Mouse (Mus musculus): ENCODE measurements at regions not wholly inside any gene's neighbourhood (a gene's known extent, or its start where the extent isn't known, plus 50 kb on each side); places are given as distances from the start of the nearest gene placed in this dataset.

- no peak overlapping the region for H3K9ac ChIP-seq (ENCODE audit: control insufficient read depth, low read depth, low read length, poor library complexity, severe bottlenecking)
- no peak overlapping the region for H3K27ac ChIP-seq (ENCODE audit: control insufficient read depth, low read depth, low read length)
- H3K4me1 ChIP-seq (ENCODE audit: control insufficient read depth in 1 of 2, insufficient read depth in 2 of 2, low read length in 2 of 2): peaks cover 0 to 6% of the 10 kb centered on the region in 2 experiments; a peak in 2 of 4 replicates
- H3K36me3 ChIP-seq (ENCODE audit: control insufficient read depth in 1 of 2, insufficient read depth in 2 of 2, low read length in 2 of 2): peaks cover 0 to 2% of the 10 kb centered on the region in 2 experiments; a peak in 1 of 4 replicates
- H3K27me3 ChIP-seq (ENCODE audit: control insufficient read depth in 1 of 2, insufficient read depth in 2 of 2, low read length in 2 of 2): no peaks in the 10 kb centered on the region
- no peaks in the 10 kb centered on the region for H3K9me3 ChIP-seq (replicated peaks; ENCODE audit: insufficient read depth, low read length)
- no peaks in the 10 kb centered on the region for H3K79me2 ChIP-seq (ENCODE audit: control insufficient read depth, insufficient read depth, low read length, poor library complexity)
- TF ChIP-seq UBTF (IDR thresholded peaks at IDR 0.05; ENCODE audit: borderline replicate concordance, insufficient read depth, low read depth, low read length) (no peak), POLR2A (IDR thresholded peaks at IDR 0.05; ENCODE audit: control insufficient read depth in 1 of 2, insufficient read depth in 1 of 2, low read depth in 1 of 2, low read length in 2 of 2, poor library complexity in 1 of 2) (no peak), MYB (IDR thresholded peaks at IDR 0.05; ENCODE audit: low read depth, low read length) (no peak), E2F4 (IDR thresholded peaks at IDR 0.05; ENCODE audit: borderline replicate concordance, low read depth, low read length) (no peak), GATA1 (IDR thresholded peaks at IDR 0.05; ENCODE audit: low read depth, low read length) (no peak), TAL1 (IDR thresholded peaks at IDR 0.05; ENCODE audit: low read length) (no peak), USF2 (IDR thresholded peaks at IDR 0.05; ENCODE audit: borderline replicate concordance in 1 of 2, insufficient read depth in 1 of 2, low read depth in 1 of 2, low read length in 2 of 2) (no peak), KAT2A (conservative IDR thresholded peaks at IDR 0.05; ENCODE audit: low read depth, low read length) (no peak), MAX (IDR thresholded peaks at IDR 0.05; ENCODE audit: low read length) (no peak)
- no peak overlapping the region for H3K4me3 ChIP-seq (ENCODE audit: control insufficient read depth in 1 of 2, insufficient read depth in 1 of 2, low read depth in 2 of 2, low read length in 2 of 2)
- no peak for DNase-seq (ENCODE audit: low read depth, low spot score)
Observed at GRCm38 (mm10) chrX:133743446-133743845, 54.7 kb upstream of the Pcdh19 start.

GRCm38 (mm10) chrX:133738980-133739632 is 50.3 kb upstream of the Pcdh19 start:
- Histone ChIP-seq H3K27ac (ENCODE audit: control insufficient read depth, low read depth, low read length) (no peak overlapping the region), H3K9me3 (replicated peaks; ENCODE audit: insufficient read depth, low read length) (no peaks in the 10 kb centered on the region), H3K79me2 (ENCODE audit: control insufficient read depth, insufficient read depth, low read length, poor library complexity) (no peaks in the 10 kb centered on the region), H3K36me3 (ENCODE audit: control insufficient read depth in 1 of 2, insufficient read depth in 2 of 2, low read length in 2 of 2) (peaks cover 0 to 5% of the 10 kb centered on the region in 2 experiments; a peak in 1 of 4 replicates), H3K4me1 (ENCODE audit: control insufficient read depth in 1 of 2, insufficient read depth in 2 of 2, low read length in 2 of 2) (peaks cover 3 to 6% of the 10 kb centered on the region in 2 experiments; a peak in 3 of 4 replicates), H3K9ac (ENCODE audit: control insufficient read depth, low read depth, low read length, poor library complexity, severe bottlenecking) (no peak overlapping the region), H3K4me3 (ENCODE audit: control insufficient read depth in 1 of 2, insufficient read depth in 1 of 2, low read depth in 2 of 2, low read length in 2 of 2) (peak overlapping the region in 1 of 2 experiments; percentile 31; a peak in 1 of 4 replicates), H3K27me3 (ENCODE audit: control insufficient read depth in 1 of 2, insufficient read depth in 2 of 2, low read length in 2 of 2) (no peaks in the 10 kb centered on the region)
- peak; percentile 53 for DNase-seq (ENCODE audit: low read depth, low spot score)
- TF ChIP-seq ZNF384 (IDR thresholded peaks at IDR 0.05; ENCODE audit: low read depth, low read length) (peak; percentile 54; the same call in 1 of the 2 replicates), ETS1 (IDR thresholded peaks at IDR 0.05; ENCODE audit: low read depth, low read length) (no peak), UBTF (IDR thresholded peaks at IDR 0.05; ENCODE audit: borderline replicate concordance, insufficient read depth, low read depth, low read length) (no peak), CHD2 (IDR thresholded peaks at IDR 0.05; ENCODE audit: low read length) (no peak), MXI1 (IDR thresholded peaks at IDR 0.05; ENCODE audit: low read depth, low read length) (0 out of 2 replicates have a peak, but pooled peaks have one; percentile 34), SIN3A (IDR thresholded peaks at IDR 0.05; ENCODE audit: low read length) (no peak), KAT2A (conservative IDR thresholded peaks at IDR 0.05; ENCODE audit: low read depth, low read length) (no peak), GATA1 (IDR thresholded peaks at IDR 0.05; ENCODE audit: low read depth, low read length) (no peak), TCF12 (IDR thresholded peaks at IDR 0.05; ENCODE audit: low read depth, low read length) (no peak), GABPA (IDR thresholded peaks at IDR 0.05; ENCODE audit: low read depth, low read length) (no peak), MEF2A (IDR thresholded peaks at IDR 0.05; ENCODE audit: extremely low read depth, insufficient replicate concordance, low read depth, low read length, poor library complexity, severe bottlenecking) (no peak), POLR2A (IDR thresholded peaks at IDR 0.05; ENCODE audit: control insufficient read depth in 1 of 2, insufficient read depth in 1 of 2, low read depth in 1 of 2, low read length in 2 of 2, poor library complexity in 1 of 2) (no peak), ZKSCAN1 (IDR thresholded peaks at IDR 0.05; ENCODE audit: low read depth, low read length) (peak; percentile 49; the same call in 1 of the 2 replicates), CTCF (IDR thresholded peaks at IDR 0.05 in 2 of 3, conservative IDR thresholded peaks at IDR 0.05 in 1 of 3; ENCODE audit: control insufficient read depth in 1 of 3, insufficient read depth in 1 of 3, low read depth in 2 of 3, low read length in 3 of 3, poor library complexity in 1 of 3, severe bottlenecking in 1 of 3) (no peak), MYC (IDR thresholded peaks at IDR 0.05; ENCODE audit: low read depth, low read length) (no peak), USF1 (IDR thresholded peaks at IDR 0.05; ENCODE audit: low read depth, low read length) (no peak), MAZ (IDR thresholded peaks at IDR 0.05; ENCODE audit: low read depth, low read length) (no peak), CHD1 (IDR thresholded peaks at IDR 0.05; ENCODE audit: low read depth, low read length) (no peak)

Measured in MEL (cell line).